Mouse (Mus musculus) embryonic fibroblast, embryonic 13.5 days (primary cell): Measurements from ENCODE around the gene Fancm. TPM values are rescaled to one million over a fixed set of nuclear protein-coding genes. Genes with fewer than 3 reads are reported as not detected.
"Not testable (repeated sequence)": the region's sequence is repeated elsewhere in the genome, so short reads cannot be mapped to it uniquely, and the experiment has no call there.

Experiments used
- H3K27ac ChIP-seq: 2 replicates; pipeline ENCODE4 v1.5.1; 2012; ENCODE audit warnings: low read length, control low read depth, inconsistent platforms; ENCODE audit not compliant: insufficient read depth
- H3K4me1 ChIP-seq: 2 replicates; pipeline ENCODE4 v1.6.1; 2011; ENCODE audit warnings: low read length; ENCODE audit not compliant: control insufficient read depth, insufficient read depth
- H3K4me3 ChIP-seq: 2 replicates; pipeline ENCODE4 v1.5.1; 2011; ENCODE audit warnings: mild to moderate bottlenecking, control low read depth, low read length; ENCODE audit not compliant: insufficient read depth
- CTCF ChIP-seq: IDR thresholded peaks from 2 replicates; pipeline ENCODE4 v1.5.1; 2011; ENCODE audit warnings: mild to moderate bottlenecking, control low read depth, low read length, moderate library complexity, borderline replicate concordance; ENCODE audit not compliant: insufficient read depth
- POLR2A ChIP-seq: IDR thresholded peaks from 2 replicates; pipeline ENCODE4 v1.6.1; 2011; ENCODE audit warnings: low read depth, mild to moderate bottlenecking, control low read depth, low read length, moderate library complexity
- polyA plus RNA-seq: library from polyadenylated mRNA; stranded (reverse); fragments of >200 nt; gene quantifications from 2 replicates; pipeline ENCODE4 v1.2.4, GENCODE M21; 2011; ENCODE audit warnings: low read depth; ENCODE audit not compliant: missing spikeins, insufficient read length

The Fancm gene
- polyA plus RNA-seq, 1 experiment, result 12.7 TPM

DNA sequence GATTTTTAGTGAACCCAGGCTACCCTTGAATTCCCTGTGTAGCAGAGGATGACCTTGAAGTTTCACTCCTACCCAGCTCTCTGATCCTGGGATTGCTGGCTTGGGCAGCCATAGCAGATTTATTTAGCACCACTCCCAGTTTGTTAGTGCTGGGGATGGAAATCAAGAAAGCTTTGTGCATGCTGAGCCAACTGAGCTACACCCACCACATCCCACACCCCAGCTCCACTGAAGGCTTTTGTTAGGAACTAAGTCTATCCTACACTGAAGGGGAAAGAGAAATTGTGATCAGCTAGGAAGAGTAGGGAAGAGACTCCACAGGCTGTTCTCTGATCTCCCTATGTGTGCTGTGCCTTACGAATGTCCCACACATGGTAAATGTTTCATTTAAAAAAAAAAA, 37.4 kb downstream of the Fancm start:
- no peak for TF ChIP-seq POLR2A
- no peak for TF ChIP-seq CTCF
- Histone ChIP-seq H3K4me3 (no peak overlapping the region), H3K27ac (no peak overlapping the region), H3K4me1 (no peaks in the 10 kb centered on the region)

DNA sequence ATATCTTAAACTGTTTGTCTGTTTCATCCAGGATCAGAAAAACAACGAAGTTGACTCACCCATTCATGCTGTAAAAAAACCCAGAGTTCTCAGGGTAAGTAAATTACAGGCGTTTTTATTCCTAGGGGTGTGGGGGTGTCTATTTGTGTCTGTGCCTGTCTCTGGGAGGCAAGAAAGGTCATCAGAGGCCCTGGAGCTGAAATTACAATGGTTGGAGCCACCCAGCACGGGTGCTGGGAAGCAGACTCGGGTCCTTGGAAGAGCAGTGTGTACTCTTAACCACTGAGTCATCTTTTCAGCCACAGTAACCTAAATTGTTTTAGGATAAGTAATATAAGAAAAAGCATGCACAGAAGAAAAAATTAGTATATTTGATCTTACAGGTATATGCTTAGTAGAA, 38.5 kb downstream of the Fancm start:
- H3K27ac ChIP-seq, result no peak overlapping the region
- no peaks in the 10 kb centered on the region for H3K4me1 ChIP-seq
- no peak for TF ChIP-seq CTCF
- TF ChIP-seq POLR2A, result no peak
- H3K4me3 ChIP-seq, result no peak overlapping the region

DNA sequence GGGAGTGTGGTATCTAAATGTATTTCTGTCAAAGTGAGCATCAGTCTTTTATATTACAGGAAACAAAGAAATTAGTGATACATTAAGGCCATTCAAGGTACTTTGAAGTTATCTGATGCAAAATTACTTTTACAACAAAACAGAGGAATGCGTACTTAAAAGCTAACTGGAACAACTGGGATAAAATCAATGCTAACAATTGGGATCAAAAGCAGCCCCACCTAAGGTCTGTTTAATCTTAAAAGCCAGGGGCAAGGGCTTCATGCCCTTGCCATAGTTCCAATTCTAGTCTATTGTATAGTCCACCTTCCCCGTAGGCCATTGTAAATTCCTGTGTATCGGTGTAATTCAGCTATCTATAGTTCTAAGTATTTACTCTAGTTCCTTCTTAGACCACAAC, 39.6 kb downstream of the Fancm start:
- not testable (repeated sequence) for H3K4me1 ChIP-seq, H3K27ac ChIP-seq, H3K4me3 ChIP-seq

DNA sequence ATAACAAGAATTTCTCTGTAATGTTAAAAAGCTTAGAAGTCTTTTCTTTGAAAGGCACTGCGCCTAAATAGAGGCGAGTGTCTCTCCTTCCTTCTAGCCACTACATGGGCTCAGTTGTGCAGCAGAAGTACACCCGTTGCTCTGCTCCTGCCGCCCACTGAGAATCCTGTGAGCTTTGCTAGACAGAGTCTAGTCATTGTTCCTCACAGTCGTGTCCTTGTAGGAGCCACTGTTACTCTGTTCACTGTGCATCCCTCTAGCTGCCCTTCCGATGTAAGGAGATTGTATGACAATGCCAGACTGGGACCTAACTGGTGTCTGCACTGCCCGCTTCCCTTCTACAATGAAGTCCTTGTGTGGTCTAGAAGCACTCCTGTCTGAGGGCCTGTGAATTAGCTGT, 43.6 kb downstream of the Fancm start:
- Histone ChIP-seq H3K4me3 (no peak overlapping the region), H3K27ac (no peak overlapping the region), H3K4me1 (no peaks in the 10 kb centered on the region)
- no peak for TF ChIP-seq POLR2A

DNA sequence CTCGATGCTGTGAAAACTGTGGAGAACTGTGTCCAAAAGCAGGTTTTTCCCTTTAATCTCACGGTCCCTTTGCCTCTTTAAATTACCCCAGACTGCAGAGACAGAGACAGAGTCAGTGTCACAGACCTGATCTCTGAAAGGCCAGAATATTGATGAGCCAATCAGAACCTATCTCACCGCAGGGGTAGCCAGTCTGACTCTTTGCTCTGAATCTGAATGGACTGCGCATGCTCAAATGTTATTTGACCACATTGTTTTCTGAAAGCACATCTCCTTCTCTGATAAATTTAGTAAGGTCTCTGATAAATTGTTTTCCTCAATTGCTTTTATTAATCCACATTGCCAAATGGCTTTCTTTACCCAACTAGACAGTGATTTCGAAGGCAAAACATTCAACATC, 44.0 kb downstream of the Fancm start:
- TF ChIP-seq CTCF (no peak), POLR2A (no peak)
- Histone ChIP-seq H3K4me3 (no peak overlapping the region), H3K4me1 (no peaks in the 10 kb centered on the region), H3K27ac (no peak overlapping the region)

DNA sequence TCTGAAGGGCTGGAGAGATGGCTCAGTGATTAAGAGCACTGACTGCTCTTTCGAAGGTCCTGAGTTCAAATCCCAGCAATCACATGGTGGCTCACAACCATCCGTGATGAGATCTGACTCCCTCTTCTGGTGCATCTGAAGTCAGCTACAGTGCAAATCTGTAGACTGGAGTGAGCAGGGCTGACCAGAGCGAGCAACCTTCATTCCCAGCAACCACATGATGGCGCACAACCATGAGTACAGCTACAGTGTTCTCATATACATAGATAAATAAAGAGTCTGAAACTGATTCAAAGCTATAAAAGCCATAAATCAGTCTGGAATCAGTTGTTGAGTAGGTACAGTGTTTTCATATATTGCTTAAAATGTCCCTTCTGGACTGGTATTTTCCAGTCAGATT, 60.7 kb downstream of the Fancm start:
- not testable (repeated sequence) for H3K27ac ChIP-seq, H3K4me3 ChIP-seq, H3K4me1 ChIP-seq

DNA sequence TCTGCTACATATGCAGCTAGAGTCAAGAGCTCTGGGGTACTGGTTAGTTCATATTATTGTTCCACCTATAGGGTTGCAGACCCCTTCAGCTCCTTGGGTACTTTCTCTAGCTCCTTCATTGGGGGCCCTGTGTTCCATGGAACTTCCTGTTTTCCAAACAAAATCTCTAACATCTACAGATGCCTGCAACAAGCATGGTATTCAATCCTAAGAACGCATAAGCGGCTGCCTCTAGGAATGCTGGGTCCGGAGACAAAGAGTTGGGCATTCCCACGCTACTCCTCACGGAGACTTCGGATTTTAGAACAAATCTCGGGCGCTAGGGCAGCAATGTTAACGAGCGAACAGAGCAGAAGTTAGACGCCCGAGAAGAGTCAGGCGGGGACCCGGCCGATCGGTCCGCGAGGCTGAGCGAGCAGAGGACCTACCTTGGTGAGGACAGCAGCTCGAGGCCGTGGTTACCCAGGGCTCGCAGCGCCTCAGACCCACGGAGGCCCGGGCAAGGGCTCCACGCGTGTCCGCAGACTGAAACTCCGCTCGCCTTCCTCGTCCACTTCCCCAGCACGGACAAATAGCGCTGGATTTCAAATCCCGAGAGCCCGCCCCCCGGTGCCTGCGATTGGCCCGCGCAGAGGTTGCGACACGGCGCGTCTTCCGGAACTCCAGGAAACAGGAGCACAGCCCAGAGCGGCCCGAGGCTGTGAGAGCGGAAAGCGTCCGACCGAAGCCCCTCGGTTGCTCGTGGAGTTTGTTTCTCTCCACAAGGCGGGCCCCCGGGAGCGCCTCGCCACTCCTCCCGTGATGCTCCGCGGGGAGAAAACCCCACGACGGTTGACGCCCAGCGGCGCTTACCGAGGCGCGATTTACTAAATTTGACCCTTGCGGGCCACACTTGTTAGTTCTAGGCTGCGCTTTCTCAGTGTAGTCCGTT, 96.9 kb downstream of the Fancm start, which contains the start of gene Mis18bp1:
Gene Mis18bp1 (minus strand): TSS at position 584 of the 931 bp plus-strand sequence.
- Histone ChIP-seq H3K4me3 (peak within 1 kb of the TSS; percentile 98), H3K4me1 (no peaks in the 10 kb centered on the region; the same call in 1 of the 2 replicates), H3K27ac (peak within 1 kb of the TSS; percentile 95)
- peak; percentile 56 for TF ChIP-seq POLR2A
- TF ChIP-seq CTCF, result no peak

DNA sequence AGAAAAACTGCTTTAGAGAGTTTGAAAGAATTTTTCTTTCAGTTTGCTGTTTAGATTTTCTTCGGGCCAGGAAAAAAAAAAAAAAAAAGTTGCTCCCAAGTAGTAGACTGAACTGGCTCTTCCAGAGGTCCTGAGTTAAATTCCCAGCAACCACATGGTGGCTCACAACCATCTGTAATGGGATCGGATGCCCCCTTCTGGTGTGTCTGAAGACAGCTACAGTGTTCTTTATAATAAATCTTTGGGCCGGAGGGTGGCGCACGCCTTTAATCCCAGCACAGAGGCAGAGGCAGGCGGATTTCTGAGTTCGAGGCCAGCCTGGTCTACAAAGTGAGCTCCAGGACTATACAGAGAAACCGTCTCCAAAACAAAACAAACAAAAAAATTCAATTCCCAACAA, 97.6 kb downstream of the Fancm start:
- Histone ChIP-seq H3K27ac (peak overlapping the region; percentile 95), H3K4me3 (peak overlapping the region; percentile 32)
- not testable (repeated sequence) for H3K4me1 ChIP-seq

DNA sequence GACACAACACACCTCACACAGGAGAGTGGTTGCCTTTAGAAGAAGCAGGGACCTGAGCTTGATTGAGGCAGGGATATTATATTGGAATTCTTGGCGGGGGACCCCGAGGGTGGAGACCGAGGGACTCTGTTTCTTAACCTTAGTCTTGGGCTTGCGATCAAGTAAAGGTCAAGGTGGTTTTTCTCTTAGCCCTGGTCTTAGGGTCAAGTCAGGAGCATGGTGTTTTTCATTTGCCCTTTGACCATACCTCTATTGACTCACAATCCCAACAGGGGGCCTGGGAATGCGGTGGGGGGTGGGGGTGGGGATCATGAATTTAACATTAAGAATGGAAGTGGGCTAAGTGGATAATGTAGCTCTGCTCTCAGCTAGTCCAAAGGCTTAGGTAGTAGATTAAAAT, 98.3 kb downstream of the Fancm start:
- Histone ChIP-seq H3K27ac (no peak overlapping the region), H3K4me3 (peak overlapping the region; percentile 32; the same call in 1 of the 2 replicates), H3K4me1 (no peaks in the 10 kb centered on the region; the same call in 1 of the 2 replicates)
- TF ChIP-seq POLR2A (no peak), CTCF (no peak)

Other genes with a start within 250 kb of the Fancm start
- 4.8 and 5.6 TPM in 2 replicates for gene Gm527, start 157.7 kb upstream of the Fancm start, polyA plus RNA-seq
- gene Klhl28, start 110.1 kb upstream of the Fancm start, polyA plus RNA-seq, result 13.0 and 14.2 TPM in 2 replicates
- 25.6 and 26.2 TPM in 2 replicates for gene Togaram1, start 109.8 kb upstream of the Fancm start, polyA plus RNA-seq
- 55.9 and 61.0 TPM in 2 replicates for gene Prpf39, start 39.3 kb upstream of the Fancm start, polyA plus RNA-seq
- 181 and 187 TPM in 2 replicates for gene Fkbp3, start 1.6 kb upstream of the Fancm start, polyA plus RNA-seq
- 14.1 and 18.1 TPM in 2 replicates for gene Mis18bp1, start 97.0 kb downstream of the Fancm start, polyA plus RNA-seq
- gene Wdr20rt, start 149.9 kb downstream of the Fancm start, polyA plus RNA-seq, result 0.32 TPM in 1 of 2 replicates, not detected in the other